Mouse (Mus musculus): ENCODE results near the gene Gm11168. TPM values are rescaled to one million over a fixed set of nuclear protein-coding genes. Genes with fewer than 3 reads are reported as not detected.
"Not testable (repeated sequence)": the region's sequence is repeated elsewhere in the genome, so short reads cannot be mapped to it uniquely, and the experiment has no call there.

Gm11168 gene
- polyA plus RNA-seq, 1 experiment from 2014 or later, result not detected

GRCm38 (mm10) chr9:3019835-3020727 is 16.9 kb downstream of the Gm11168 start:
- 75% methylated on average over 18 of the region's 19 CpGs for WGBS (ENCODE audit: missing documents)
- H3K27ac ChIP-seq; H3K4me3 ChIP-seq (ENCODE audit: inconsistent target); H3K79me2 ChIP-seq (ENCODE audit: inconsistent target); H3K36me3 ChIP-seq (ENCODE audit: inconsistent target): not testable (repeated sequence)

GRCm38 (mm10) chr9:3022316-3023008 is 19.3 kb downstream of the Gm11168 start:
- H3K79me2 ChIP-seq (ENCODE audit: inconsistent target); H3K27ac ChIP-seq; H3K36me3 ChIP-seq (ENCODE audit: inconsistent target); H3K4me3 ChIP-seq (ENCODE audit: inconsistent target): not testable (repeated sequence)
- 73% methylated on average over 13 of the region's 13 CpGs for WGBS (ENCODE audit: missing documents)

GRCm38 (mm10) chr9:3023312-3023984 is 20.3 kb downstream of the Gm11168 start, which contains the start of gene Gm10718:
Gene Gm10718, plus strand, starts transcription at chr9:3023547.
- not testable (repeated sequence) for H3K79me2 ChIP-seq (ENCODE audit: inconsistent target); H3K4me3 ChIP-seq (ENCODE audit: inconsistent target); H3K27ac ChIP-seq; H3K36me3 ChIP-seq (ENCODE audit: inconsistent target)
- WGBS (ENCODE audit: missing documents), result 78% methylated on average over 13 of the region's 13 CpGs

- not testable (repeated sequence) for H3K4me3 ChIP-seq (ENCODE audit: inconsistent target); H3K27ac ChIP-seq
- 76% methylated on average over 16 of the region's 16 CpGs for WGBS (ENCODE audit: missing documents)
Measured at GRCm38 (mm10) chr9:3023985-3024648, 21.0 kb downstream of the Gm11168 start.

GRCm38 (mm10) chr9:3024912-3025467 is 21.8 kb downstream of the Gm11168 start, which contains the start of gene Gm10717:
Gene Gm10717, plus strand, starts transcription at chr9:3025417.
- H3K36me3 ChIP-seq (ENCODE audit: inconsistent target); H3K27ac ChIP-seq; H3K4me3 ChIP-seq (ENCODE audit: inconsistent target); H3K79me2 ChIP-seq (ENCODE audit: inconsistent target): not testable (repeated sequence)
- WGBS (ENCODE audit: missing documents), result 72% methylated on average over 12 of the region's 12 CpGs

More at GRCm38 (mm10) chr9:3023985-3024648, 21.0 kb downstream of the Gm11168 start:
- not testable (repeated sequence) for H3K79me2 ChIP-seq (ENCODE audit: inconsistent target); H3K36me3 ChIP-seq (ENCODE audit: inconsistent target)

GRCm38 (mm10) chr9:3025653-3026052 is 22.5 kb downstream of the Gm11168 start:
- H3K27ac ChIP-seq; H3K36me3 ChIP-seq (ENCODE audit: inconsistent target); H3K79me2 ChIP-seq (ENCODE audit: inconsistent target); H3K4me3 ChIP-seq (ENCODE audit: inconsistent target): not testable (repeated sequence)
- WGBS (ENCODE audit: missing documents), result 75% methylated on average over 6 of the region's 6 CpGs

GRCm38 (mm10) chr9:3026136-3026535 is 23.0 kb downstream of the Gm11168 start:
- H3K79me2 ChIP-seq (ENCODE audit: inconsistent target), result not testable (repeated sequence)
- WGBS (ENCODE audit: missing documents), result 82% methylated on average over 5 of the region's 5 CpGs

GRCm38 (mm10) chr9:3026741-3027140 is 23.6 kb downstream of the Gm11168 start:
- H3K4me3 ChIP-seq (ENCODE audit: inconsistent target); H3K36me3 ChIP-seq (ENCODE audit: inconsistent target); H3K79me2 ChIP-seq (ENCODE audit: inconsistent target); H3K27ac ChIP-seq: not testable (repeated sequence)
- WGBS (ENCODE audit: missing documents), result 71% methylated on average over 9 of the region's 9 CpGs

More at GRCm38 (mm10) chr9:3026136-3026535, 23.0 kb downstream of the Gm11168 start:
- H3K36me3 ChIP-seq (ENCODE audit: inconsistent target); H3K27ac ChIP-seq; H3K4me3 ChIP-seq (ENCODE audit: inconsistent target): not testable (repeated sequence)

- not testable (repeated sequence) for H3K4me3 ChIP-seq (ENCODE audit: inconsistent target); H3K36me3 ChIP-seq (ENCODE audit: inconsistent target); H3K27ac ChIP-seq; H3K79me2 ChIP-seq (ENCODE audit: inconsistent target)
- 80% methylated on average over 9 of the region's 9 CpGs for WGBS (ENCODE audit: missing documents)
Measured at GRCm38 (mm10) chr9:3027200-3027599, 24.1 kb downstream of the Gm11168 start.

- not testable (repeated sequence) for H3K79me2 ChIP-seq (ENCODE audit: inconsistent target); H3K36me3 ChIP-seq (ENCODE audit: inconsistent target); H3K4me3 ChIP-seq (ENCODE audit: inconsistent target); H3K27ac ChIP-seq
- 70% methylated on average over 16 of the region's 16 CpGs for WGBS (ENCODE audit: missing documents)
Measured at GRCm38 (mm10) chr9:3029276-3030000, 26.3 kb downstream of the Gm11168 start.

- not testable (repeated sequence) for H3K27ac ChIP-seq; H3K4me3 ChIP-seq (ENCODE audit: inconsistent target); H3K79me2 ChIP-seq (ENCODE audit: inconsistent target); H3K36me3 ChIP-seq (ENCODE audit: inconsistent target)
- WGBS (ENCODE audit: missing documents), result 79% methylated on average over 10 of the region's 10 CpGs
Measured at GRCm38 (mm10) chr9:3030677-3031318, 27.7 kb downstream of the Gm11168 start.

GRCm38 (mm10) chr9:3034299-3034698 is 31.2 kb downstream of the Gm11168 start, which contains the start of gene Gm17535:
Gene Gm17535, plus strand, starts transcription at chr9:3034599.
- not testable (repeated sequence) for H3K4me3 ChIP-seq (ENCODE audit: inconsistent target); H3K27ac ChIP-seq; H3K79me2 ChIP-seq (ENCODE audit: inconsistent target); H3K36me3 ChIP-seq (ENCODE audit: inconsistent target)
- WGBS (ENCODE audit: missing documents), result 79% methylated on average over 7 of the region's 8 CpGs

- H3K27ac ChIP-seq; H3K79me2 ChIP-seq (ENCODE audit: inconsistent target); H3K36me3 ChIP-seq (ENCODE audit: inconsistent target); H3K4me3 ChIP-seq (ENCODE audit: inconsistent target): not testable (repeated sequence)
- 74% methylated on average over 7 of the region's 8 CpGs for WGBS (ENCODE audit: missing documents)
Measured at GRCm38 (mm10) chr9:3036577-3036976, 33.4 kb downstream of the Gm11168 start, which contains the start of gene Gm10715. Gene Gm10715, plus strand, starts transcription at chr9:3036877.
